Mouse (Mus musculus) kidney, embryonic 14.5 days (tissue): ENCODE results near the gene Gm5483. TPM values are rescaled to one million over a fixed set of nuclear protein-coding genes. Genes with fewer than 3 reads are reported as not detected.
"Not testable (repeated sequence)": the region's sequence is repeated elsewhere in the genome, so short reads cannot be mapped to it uniquely, and the experiment has no call there.

ENCODE experiments used
- ATAC-seq: fragments of 200-750 bp; cut with Nextera tagmentation; 2 replicates; pipeline ENCODE4 v1.8.0; 2017; ENCODE audit warnings: moderate number of reproducible peaks, mild to moderate bottlenecking, moderate TSS enrichment, moderate library complexity; ENCODE audit not compliant: low FRiP score, low TSS enrichment
- H3K27ac ChIP-seq: fragments of 300-500 bp; sonication (generic); 2 replicates; pipeline ENCODE4 v1.5.1; 2014; ENCODE audit warnings: low read depth, mild to moderate bottlenecking, low read length, moderate library complexity, mixed read lengths
- H3K27me3 ChIP-seq: fragments of 300-500 bp; sonication (generic); 2 replicates; pipeline ENCODE4 v1.6.1; 2014; ENCODE audit warnings: mild to moderate bottlenecking, low read length; ENCODE audit not compliant: control insufficient read depth, insufficient read depth
- H3K36me3 ChIP-seq: fragments of 300-500 bp; sonication (generic); 2 replicates; pipeline ENCODE4 v1.6.1; 2014; ENCODE audit warnings: low read length, mixed read lengths; ENCODE audit not compliant: control insufficient read depth, insufficient read depth
- H3K4me1 ChIP-seq: fragments of 300-500 bp; sonication (generic); 2 replicates; pipeline ENCODE4 v1.6.1; 2014; ENCODE audit warnings: low read length, mixed read lengths; ENCODE audit not compliant: control insufficient read depth, insufficient read depth
- H3K4me2 ChIP-seq: fragments of 300-500 bp; sonication (generic); replicated peaks from 2 replicates; pipeline ENCODE4 v1.6.1; 2014; ENCODE audit warnings: low read depth, mild to moderate bottlenecking, low read length
- H3K4me3 ChIP-seq: fragments of 300-500 bp; sonication (generic); 2 replicates; pipeline ENCODE4 v1.5.1; 2014; ENCODE audit warnings: mild to moderate bottlenecking, low read length
- H3K9ac ChIP-seq: fragments of 300-500 bp; sonication (generic); 2 replicates; pipeline ENCODE4 v1.6.1; 2014; ENCODE audit warnings: low read depth, mild to moderate bottlenecking, low read length, moderate library complexity
- H3K9me3 ChIP-seq: fragments of 300-500 bp; sonication (generic); 2 replicates; pipeline ENCODE4 v1.6.1; 2016; ENCODE audit warnings: low read length; ENCODE audit not compliant: control insufficient read depth
- WGBS: fragments of 180-500 bp; shearing (Covaris S2); extraction: QIAGEN DNeasy Blood & Tissue Kit; methylation state at CpG from one replicate; pipeline ENCODE4 v1.1.7; 2014; 5-methylcytosine and 5-hydroxymethylcytosine counted together
- polyA plus RNA-seq: library from polyadenylated mRNA; unstranded; fragments of >200 nt; fragmentation: Nextera tagmentation; extraction: Ambion mirVana; gene quantifications from 2 replicates; pipeline ENCODE4 v1.2.1, GENCODE M21; 2014

The Gm5483 gene
- polyA plus RNA-seq, 1 experiment from 2014 or later = not detected

- H3K27me3 ChIP-seq = no peaks in the 10 kb centered on the region
- H3K27ac ChIP-seq = no peak within 1 kb of the TSS
- H3K36me3 ChIP-seq = no peaks in the 10 kb centered on the region
- H3K9me3 ChIP-seq = no peaks in the 10 kb centered on the region
- no peak for ATAC-seq
- H3K4me3 ChIP-seq = no peak within 1 kb of the TSS
- no peaks in the 10 kb centered on the region for H3K4me1 ChIP-seq
- H3K9ac ChIP-seq = no peak within 1 kb of the TSS
- WGBS = 79% methylated on average over 2 of the region's 2 CpGs
- no peak within 1 kb of the TSS for H3K4me2 ChIP-seq
Measured at GRCm38 (mm10) chr16:36209967-36210453, 26.0 kb downstream of the Gm5483 start, which contains the start of gene Gm5416. Gene Gm5416 (plus strand): TSS chr16:36210403.

DNA sequence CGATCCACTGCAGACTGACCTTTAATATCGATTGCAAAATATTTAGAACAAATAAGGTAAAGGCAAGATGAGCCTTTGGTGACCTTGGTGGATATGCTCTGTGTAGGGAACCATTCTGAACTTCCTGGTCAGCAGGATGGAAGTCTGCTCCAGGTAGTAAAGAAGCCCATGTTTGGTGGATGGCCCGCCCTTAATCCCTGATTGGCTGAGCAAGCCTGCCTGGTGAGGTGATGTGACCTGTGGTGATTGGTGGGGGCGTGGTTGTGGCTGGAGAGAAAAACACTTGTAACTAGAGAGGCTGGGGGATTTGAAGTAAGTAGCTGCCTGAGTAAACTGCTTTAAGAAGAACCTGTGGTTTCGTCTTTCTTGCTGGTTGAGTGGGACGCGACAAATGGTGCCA, 37.2 kb downstream of the Gm5483 start, which contains the start of gene 2010005H15Rik:
Gene 2010005H15Rik, plus strand, starts transcription at position 301 of the 400 bp plus-strand sequence.
- not testable (repeated sequence) for H3K27ac ChIP-seq, H3K9ac ChIP-seq, H3K9me3 ChIP-seq, H3K4me1 ChIP-seq, H3K36me3 ChIP-seq, H3K4me2 ChIP-seq, H3K4me3 ChIP-seq, H3K27me3 ChIP-seq, ATAC-seq
- 90% methylated on average over 6 of the region's 7 CpGs for WGBS

Other genes starting within 250 kb of the Gm5483 start
- gene Parp9, start 245.7 kb upstream of the Gm5483 start, polyA plus RNA-seq = 1.8 and 3.2 TPM in 2 replicates
- 1.7 and 3.2 TPM in 2 replicates for gene Dtx3l, start 245.1 kb upstream of the Gm5483 start, polyA plus RNA-seq
- 25.1 and 44.6 TPM in 2 replicates for gene Kpna1, start 205.5 kb upstream of the Gm5483 start, polyA plus RNA-seq
- gene Wdr5b, start 143.0 kb upstream of the Gm5483 start, polyA plus RNA-seq = 8.6 and 9.6 TPM in 2 replicates
- 283 and 349 TPM in 2 replicates for gene Fam162a, start 112.6 kb upstream of the Gm5483 start, polyA plus RNA-seq
- gene Ccdc58, start 112.5 kb upstream of the Gm5483 start, polyA plus RNA-seq = 99.3 and 115 TPM in 2 replicates
- 0.13 TPM in 1 of 2 replicates, not detected in the other for gene Csta1, start 53.0 kb upstream of the Gm5483 start, polyA plus RNA-seq
- not detected in 2 replicates for gene Stfa2l1, start 27.4 kb upstream of the Gm5483 start, polyA plus RNA-seq
- not detected in 2 replicates for gene Gm5416, start 26.2 kb downstream of the Gm5483 start, polyA plus RNA-seq
- gene 2010005H15Rik, start 37.3 kb downstream of the Gm5483 start, polyA plus RNA-seq = not detected in 2 replicates
- 0.91 and 1.5 TPM in 2 replicates for gene Stfa1, start 92.7 kb downstream of the Gm5483 start, polyA plus RNA-seq
- not detected in 2 replicates for gene BC117090, start 150.1 kb downstream of the Gm5483 start, polyA plus RNA-seq
- gene BC100530, start 183.5 kb downstream of the Gm5483 start, polyA plus RNA-seq = not detected in 2 replicates
- not detected in 2 replicates for gene Stfa2, start 224.2 kb downstream of the Gm5483 start, polyA plus RNA-seq